Mouse (Mus musculus) monocyte, adult 59 days (primary cell): ENCODE measurements around the gene Nxt2. TPM values are rescaled to one million over a fixed set of nuclear protein-coding genes. Genes with fewer than 3 reads are reported as not detected.

Experiments used
- total RNA-seq, 2 experiments: library from RNA; stranded (reverse); gene quantifications; one replicate each; pipeline ENCODE4 v1.2.4; 2023

Gene Nxt2
- total RNA-seq = 10 to 100 TPM; 16.5 to 17.0 TPM

GRCm38 (mm10) chrX:142226542-142226941, at the start of gene Nxt2:
TSS of gene Nxt2 (plus strand) at chrX:142226770.

GRCm38 (mm10) chrX:142196831-142197230, 29.7 kb upstream of the Nxt2 start, which contains the start of gene Gucy2f:
TSS of gene Gucy2f (minus strand) at chrX:142196931.

Other genes with a start within 250 kb of the Nxt2 start
- gene Gucy2f, start 29.8 kb upstream of the Nxt2 start, total RNA-seq = not detected
- gene Kcne1l, start 79.5 kb downstream of the Nxt2 start, total RNA-seq = not detected
- gene Acsl4, start 163.8 kb downstream of the Nxt2 start, total RNA-seq = 10 to 100 TPM; 27.1 to 27.3 TPM